Mouse (Mus musculus) MEL (cell line): Measurements from ENCODE around the gene Pdzd2.

Experiments used
- CTCF ChIP-seq, 3 experiments: IDR thresholded peaks in 2 of 3; conservative IDR thresholded peaks in 1 of 3; 2 replicates each; pipeline ENCODE4 v1.5.1; 2011 to 2012; ENCODE audit warnings: low read length in 3 of 3, low read depth in 2 of 3, mild to moderate bottlenecking in 2 of 3, improper control_type of control experiment in 1 of 3, inconsistent platforms in 1 of 3, mixed read lengths in 1 of 3, moderate library complexity in 1 of 3; ENCODE audit not compliant: control insufficient read depth in 1 of 3, insufficient read depth in 1 of 3, poor library complexity in 1 of 3, severe bottlenecking in 1 of 3
- E2F4 ChIP-seq: IDR thresholded peaks from 2 replicates; pipeline ENCODE4 v1.6.1; 2011; ENCODE audit warnings: low read depth, low read length, improper control_type of control experiment, borderline replicate concordance
- ELF1 ChIP-seq: IDR thresholded peaks from 2 replicates; pipeline ENCODE4 v1.6.1; 2014; ENCODE audit warnings: low read depth, mild to moderate bottlenecking, inconsistent platforms, low read length, improper control_type of control experiment, moderate library complexity
- POLR2A ChIP-seq, 2 experiments: IDR thresholded peaks; 2 replicates each; pipeline ENCODE4 v1.6.1; 2011 to 2012; ENCODE audit warnings: low read length in 2 of 2, mild to moderate bottlenecking in 2 of 2, control low read depth in 1 of 2, improper control_type of control experiment in 1 of 2, low read depth in 1 of 2, moderate library complexity in 1 of 2; ENCODE audit not compliant: control insufficient read depth in 1 of 2, insufficient read depth in 1 of 2, poor library complexity in 1 of 2
- TBP ChIP-seq: IDR thresholded peaks from 2 replicates; pipeline ENCODE4 v1.8.0; 2011; ENCODE audit warnings: low read depth, low read length, improper control_type of control experiment

GRCm38 (mm10) chr15:12675366-12675765 lies 64.4 kb downstream of the Pdzd2 start:
- TF ChIP-seq ELF1 (no peak), CTCF (IDR thresholded peaks at IDR 0.05 in 2 of 3, conservative IDR thresholded peaks at IDR 0.05 in 1 of 3; ENCODE audit: control insufficient read depth in 1 of 3, insufficient read depth in 1 of 3, low read depth in 2 of 3, low read length in 3 of 3, poor library complexity in 1 of 3, severe bottlenecking in 1 of 3) (no peak), E2F4 (no peak), TBP (no peak), POLR2A (IDR thresholded peaks at IDR 0.05; ENCODE audit: control insufficient read depth in 1 of 2, insufficient read depth in 1 of 2, low read depth in 1 of 2, low read length in 2 of 2, poor library complexity in 1 of 2) (no peak)
